Mouse (Mus musculus): ENCODE measurements at regions not wholly inside any gene's neighbourhood (a gene's known extent, or its start where the extent isn't known, plus 50 kb on each side); places are given as distances from the start of the nearest gene placed in this dataset.

GRCm38 (mm10) chr3:47866061-47866460 lies 1418.0 kb upstream of the Pabpc4l start:
- no peak for DNase-seq (ENCODE audit: low spot score in 2 of 2)

DNA sequence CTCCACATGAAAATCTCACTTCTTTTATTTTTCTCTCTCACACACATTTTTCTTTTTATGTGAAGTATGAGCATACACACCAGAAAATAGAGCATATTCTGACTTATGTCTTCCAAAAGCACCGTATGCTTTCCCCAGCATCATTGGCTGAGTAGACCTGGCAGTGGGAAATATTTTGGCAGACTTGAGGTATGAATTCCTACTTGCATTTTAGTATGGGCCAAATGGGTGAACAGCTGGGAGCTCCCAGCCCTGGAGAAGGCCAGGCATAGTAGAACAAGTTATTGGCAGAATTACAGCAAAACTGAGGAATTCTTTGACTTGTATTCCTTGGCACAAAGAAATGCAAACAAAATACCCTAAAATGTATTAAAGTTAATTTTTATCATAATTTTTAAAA lies 1415.6 kb upstream of the Pabpc4l start:
- peak; percentile 2 to 11 for DNase-seq (ENCODE audit: low spot score in 2 of 2)

DNA sequence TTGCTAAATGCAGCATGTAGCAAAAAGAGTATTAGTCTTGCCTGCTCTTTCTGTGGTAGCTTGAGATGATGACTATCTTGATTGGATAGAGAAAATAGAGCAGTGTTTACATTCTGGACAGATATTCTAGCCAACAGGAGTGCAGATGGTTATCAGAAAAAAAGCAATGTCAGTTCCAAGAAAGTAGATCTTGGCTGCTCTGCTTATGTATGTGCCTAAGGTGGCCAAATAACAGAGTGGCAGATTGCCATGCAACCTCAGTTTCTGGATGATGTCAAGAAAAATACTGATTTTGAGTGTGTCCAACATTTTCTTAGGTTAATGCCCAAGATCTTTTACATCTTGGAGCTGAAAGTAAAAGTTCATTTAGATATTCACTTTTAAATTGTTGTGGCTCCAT lies 1397.6 kb upstream of the Pabpc4l start:
- no peak for DNase-seq (ENCODE audit: low spot score in 2 of 2)

DNA sequence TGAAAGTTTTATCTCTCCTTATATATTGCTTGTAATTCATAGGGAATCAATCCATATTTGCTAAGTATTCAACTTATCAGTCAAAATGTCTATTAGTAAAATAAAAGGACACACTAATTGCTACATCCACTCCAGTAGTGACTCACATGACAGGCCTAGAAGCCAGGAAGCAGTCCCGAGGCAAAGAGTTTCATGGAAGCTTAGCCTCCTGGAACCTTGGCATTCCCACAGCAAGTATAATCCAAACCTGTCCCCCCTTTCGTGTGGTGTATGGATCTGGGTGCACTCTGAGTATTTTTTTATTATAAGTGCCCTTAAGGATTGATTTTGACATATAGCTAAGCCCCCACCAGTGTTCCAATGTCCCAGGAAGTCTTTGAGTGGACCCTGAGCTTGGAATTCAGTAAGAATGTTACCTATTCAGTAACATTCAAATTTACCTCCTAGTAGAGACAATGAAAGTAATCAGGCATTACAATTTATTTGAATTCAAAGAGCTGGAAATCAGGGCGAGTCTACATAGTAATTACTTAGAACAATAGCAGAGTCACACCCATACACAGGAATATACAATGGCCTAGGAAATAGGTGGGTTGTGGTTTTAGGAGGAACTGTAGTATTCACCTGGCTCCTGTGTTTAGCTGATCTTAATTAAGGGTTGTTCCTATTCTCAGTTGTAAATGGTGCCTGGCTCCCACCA lies 1388.7 kb upstream of the Pabpc4l start:
- no peak for DNase-seq (ENCODE audit: low spot score in 2 of 2)

DNA sequence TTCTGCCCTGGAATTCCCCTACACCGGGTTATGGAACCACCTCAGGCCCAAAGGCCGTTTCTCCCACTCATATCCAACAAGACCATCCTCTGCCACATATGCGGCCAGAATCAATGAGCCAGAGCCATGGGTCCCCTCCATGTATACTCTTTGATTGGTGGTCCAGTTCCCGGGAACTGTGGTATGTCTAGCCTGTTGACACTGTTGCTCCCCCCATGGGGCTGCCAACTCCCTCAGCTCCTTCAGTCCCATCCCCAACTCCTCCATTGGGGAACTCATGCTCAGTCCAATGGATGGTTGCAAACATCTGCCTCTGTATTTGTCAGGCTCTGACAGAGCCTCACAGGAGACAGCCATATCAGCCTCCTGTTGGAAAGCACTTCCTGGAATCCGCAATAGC lies 1370.3 kb upstream of the Pabpc4l start:
- no peak for DNase-seq (ENCODE audit: low spot score in 2 of 2)

DNA sequence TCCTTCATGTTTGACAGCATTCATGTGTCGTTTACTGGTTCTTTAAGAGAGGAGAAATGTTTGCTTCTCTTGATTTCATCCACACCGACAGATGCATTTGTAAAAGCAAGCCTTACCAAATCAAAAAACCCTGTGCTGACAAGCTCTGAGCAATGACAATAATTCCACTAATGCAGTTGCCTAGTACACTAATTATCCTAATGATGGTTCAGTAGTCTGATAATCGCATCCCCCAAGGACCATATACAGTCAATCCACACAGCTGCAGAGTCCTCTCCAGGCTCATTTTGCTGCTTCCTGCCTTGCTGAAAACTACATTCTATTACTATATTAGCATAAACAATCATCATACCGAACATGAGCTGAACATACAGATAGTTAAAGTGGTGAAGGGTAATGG lies 1369.5 kb upstream of the Pabpc4l start:
- DNase-seq (ENCODE audit: low spot score in 2 of 2) = no peak

Measured in layer of hippocampus, postnatal 10 days (tissue).